Mouse (Mus musculus): Measurements from ENCODE around the gene Wee2. TPM values are rescaled to one million over a fixed set of nuclear protein-coding genes. Genes with fewer than 3 reads are reported as not detected.

The Wee2 gene
- not detected in 2 replicates for polyA plus RNA-seq (2012; rRNA removed; ENCODE audit: low replicate concordance)

GRCm38 (mm10) chr6:40438936-40439335, at the start of gene Wee2:
Gene Wee2 (plus strand): TSS chr6:40439088.

GRCm38 (mm10) chr6:40436047-40436483, 2.8 kb upstream of the Wee2 start, which contains the start of gene E330009J07Rik:
Gene E330009J07Rik (minus strand): TSS chr6:40436135.

GRCm38 (mm10) chr6:40470916-40471719, 32.2 kb downstream of the Wee2 start, which contains the start of gene Ssbp1:
Gene Ssbp1 (plus strand): TSS chr6:40471352.

GRCm38 (mm10) chr6:40490933-40491332, 52.0 kb downstream of the Wee2 start, which contains the start of gene Tas2r137:
Gene Tas2r137 (plus strand): TSS chr6:40491233.

GRCm38 (mm10) chr6:40493229-40493628, 54.3 kb downstream of the Wee2 start, which contains the start of gene Tas2r108:
Gene Tas2r108 (plus strand): TSS chr6:40493529.

Other genes with a start within 250 kb of the Wee2 start
- gene Agk, start 113.9 kb upstream of the Wee2 start, polyA plus RNA-seq (2012; rRNA removed; ENCODE audit: low replicate concordance) = 7.7 and 17.7 TPM in 2 replicates
- 4.6 and 6.7 TPM in 2 replicates for gene E330009J07Rik, start 3.0 kb upstream of the Wee2 start, polyA plus RNA-seq (2012; rRNA removed; ENCODE audit: low replicate concordance)
- gene Ssbp1, start 32.3 kb downstream of the Wee2 start, polyA plus RNA-seq (2012; rRNA removed; ENCODE audit: low replicate concordance) = 8.2 and 9.5 TPM in 2 replicates
- not detected in 2 replicates for gene Tas2r137, start 52.1 kb downstream of the Wee2 start, polyA plus RNA-seq (2012; rRNA removed; ENCODE audit: low replicate concordance)
- gene Tas2r108, start 54.4 kb downstream of the Wee2 start, polyA plus RNA-seq (2012; rRNA removed; ENCODE audit: low replicate concordance) = 0.11 TPM in 1 of 2 replicates, not detected in the other
- gene Prss37, start 80.4 kb downstream of the Wee2 start, polyA plus RNA-seq (2012; rRNA removed; ENCODE audit: low replicate concordance) = not detected in 2 replicates
- not detected in 2 replicates for gene Olfr461, start 116.0 kb downstream of the Wee2 start, polyA plus RNA-seq (2012; rRNA removed; ENCODE audit: low replicate concordance)
- gene Olfr460, start 130.4 kb downstream of the Wee2 start, polyA plus RNA-seq (2012; rRNA removed; ENCODE audit: low replicate concordance) = not detected in 2 replicates
- gene Clec5a, start 146.7 kb downstream of the Wee2 start, polyA plus RNA-seq (2012; rRNA removed; ENCODE audit: low replicate concordance) = 0.68 and 0.72 TPM in 2 replicates
- gene Tas2r138, start 174.2 kb downstream of the Wee2 start, polyA plus RNA-seq (2012; rRNA removed; ENCODE audit: low replicate concordance) = not detected in 2 replicates
- 0.17 and 0.20 TPM in 2 replicates for gene Mgam, start 189.7 kb downstream of the Wee2 start, polyA plus RNA-seq (2012; rRNA removed; ENCODE audit: low replicate concordance)

Measured in mammary gland, adult 2 months (tissue).